In the genomic region with DNA sequence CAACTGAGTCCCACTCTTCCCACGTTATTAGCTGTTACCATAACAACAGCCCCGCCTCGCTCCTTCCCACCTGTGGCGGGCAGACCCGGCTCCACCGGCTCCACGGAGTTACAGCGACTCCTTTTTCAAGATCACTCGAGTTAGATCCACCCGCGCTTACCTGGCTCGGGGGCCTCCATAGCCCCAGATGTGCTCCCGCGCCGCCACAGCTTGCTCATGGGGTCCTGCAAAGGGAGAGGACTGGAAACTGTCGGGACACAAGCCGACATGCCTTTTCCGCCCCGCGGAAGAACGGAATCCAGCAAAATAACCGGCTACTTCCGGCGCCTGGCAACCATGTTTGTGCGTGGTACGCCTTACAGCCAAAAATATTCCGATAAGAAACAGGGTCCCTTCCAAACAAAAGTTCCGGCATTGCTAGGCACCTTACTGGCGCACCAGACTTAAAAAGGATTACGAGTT, we compare ENCODE assay signal across 8 mouse cellular contexts. TPM values are rescaled to one million over a fixed set of nuclear protein-coding genes. Genes with fewer than 3 reads are reported as not detected.
DNase-seq lines count a peak whose midpoint lies in the region; ATAC-seq lines count a peak whose summit lies in the region.

No protein-coding gene starts in this region.

- peak overlapping the region; percentile 75 for H3K4me2 ChIP-seq in hindbrain, embryonic 11.5 days (replicated peaks; ENCODE audit: low read depth, low read length)

- peak overlapping the region; percentile 54 for H3K27ac ChIP-seq in hindbrain, embryonic 11.5 days (ENCODE audit: low read depth, low read length)

- H3K9ac ChIP-seq in hindbrain, embryonic 11.5 days (ENCODE audit: low read depth, low read length), result peak overlapping the region; percentile 73

- H3K27me3 ChIP-seq in hindbrain, embryonic 11.5 days (ENCODE audit: control insufficient read depth, insufficient read depth, low read length), result no peaks in the 10 kb centered on the region

- ATAC-seq in frontal cortex, adult (ENCODE audit: low TSS enrichment), result peak; percentile 38; the same call in 1 of the 2 replicates
- peak; percentile 2; the same call in 1 of the 2 replicates for ATAC-seq in hindbrain, embryonic 11.5 days (ENCODE audit: low FRiP score)

- peaks cover 14% of the 10 kb centered on the region for H3K4me1 ChIP-seq in hindbrain, embryonic 11.5 days (replicated peaks; ENCODE audit: control insufficient read depth, insufficient read depth, low read length)

- H3K4me3 ChIP-seq in hindbrain, embryonic 11.5 days (ENCODE audit: low read depth, low read length), result peak overlapping the region; percentile 77

- under 1% methylated on average over 30 of the region's 30 CpGs for WGBS in hindbrain, embryonic 11.5 days

- no peaks in the 10 kb centered on the region for H3K9me3 ChIP-seq in hindbrain, embryonic 11.5 days (ENCODE audit: control insufficient read depth, low read length)

- peak; percentile 96 for DNase-seq in MN1 (ENCODE audit: low spot score)
- DNase-seq in cerebellum, adult 9-10 months, result peak; percentile 90
- DNase-seq in hindbrain, embryonic 11.5 days (ENCODE audit: low spot score), result peak; percentile 92
- DNase-seq in layer of hippocampus, postnatal 14 days (ENCODE audit: low spot score in 2 of 2), result peak; percentile 93 to 95
- DNase-seq in lung, postnatal 14 days, result peak; percentile 91
- peak; percentile 91 for DNase-seq in retina, adult 2 months (ENCODE audit: low read depth, low spot score)
- peak; percentile 88 to 89 for DNase-seq in thymus, postnatal 36 days

- no peaks in the 10 kb centered on the region for H3K36me3 ChIP-seq in hindbrain, embryonic 11.5 days (ENCODE audit: control insufficient read depth, insufficient read depth, low read length)

RNA-seq across cellular contexts. Expression of gene Ino80b, which starts 0.3 kb away (rescaled TPM):
- polyA plus RNA-seq in hindbrain, embryonic 11.5 days (2014; fragmentation: Nextera tagmentation; extraction: Ambion mirVana), result 18.5 and 21.3 TPM in 2 replicates
- 10 to 100 TPM; 24.1 TPM for total RNA-seq in layer of hippocampus, postnatal 14 days (2021)

RNA-seq across cellular contexts. Expression of gene Wbp1, which starts 3.5 kb away (rescaled TPM):
- 160 and 179 TPM in 2 replicates for polyA plus RNA-seq in hindbrain, embryonic 11.5 days (2014; fragmentation: Nextera tagmentation; extraction: Ambion mirVana)
- total RNA-seq in layer of hippocampus, postnatal 14 days (2021), result 10 to 100 TPM; 66.7 to 72.6 TPM

RNA-seq across cellular contexts. Expression of gene Mogs, which starts 9.6 kb away (rescaled TPM):
- 17.1 and 20.2 TPM in 2 replicates for polyA plus RNA-seq in hindbrain, embryonic 11.5 days (2014; fragmentation: Nextera tagmentation; extraction: Ambion mirVana)
- 10 to 100 TPM; 22.0 to 27.2 TPM for total RNA-seq in layer of hippocampus, postnatal 14 days (2021)

RNA-seq across cellular contexts. Expression of gene Rtkn, which starts 10.4 kb away (rescaled TPM):
- 17.7 and 18.3 TPM in 2 replicates for polyA plus RNA-seq in hindbrain, embryonic 11.5 days (2014; fragmentation: Nextera tagmentation; extraction: Ambion mirVana)
- total RNA-seq in layer of hippocampus, postnatal 14 days (2021), result 10 to 100 TPM; 61.2 to 65.1 TPM

RNA-seq across cellular contexts. Expression of gene Mrpl53, which starts 16.0 kb away (rescaled TPM):
- polyA plus RNA-seq in hindbrain, embryonic 11.5 days (2014; fragmentation: Nextera tagmentation; extraction: Ambion mirVana), result 127 TPM in 2 replicates
- total RNA-seq in layer of hippocampus, postnatal 14 days (2021), result 10 to 100 TPM; 62.5 to 62.7 TPM

Comparison
In these comparisons a context has a peak if more than half of its experiments do, and no peak if none do; other contexts are left out.
1. Peak in every context shown above with its lines: DNase-seq, ATAC-seq, H3K4me3 ChIP-seq and H3K27ac ChIP-seq.